Mouse (Mus musculus) CD4-positive, CD25-positive, alpha-beta regulatory T cell, adult 4 months (primary cell): ENCODE data around the gene Clec16a. TPM values are rescaled to one million over a fixed set of nuclear protein-coding genes. Genes with fewer than 3 reads are reported as not detected.
A peak's percentile ranks its signal among the peaks of the same experiment; 100 is the strongest.

Source experiments
- ATAC-seq: one replicate; pipeline ENCODE4 v1.8.0; 2017
- polyA plus RNA-seq, 2 experiments: library from polyadenylated mRNA; unstranded; fragments of 100-300 nt; shearing (Covaris generic); gene quantifications; one replicate each; pipeline ENCODE4 v1.2.1; 2017

Clec16a gene
- polyA plus RNA-seq, 2 experiments from 2014 or later = 8.4 to 8.7 TPM

DNA sequence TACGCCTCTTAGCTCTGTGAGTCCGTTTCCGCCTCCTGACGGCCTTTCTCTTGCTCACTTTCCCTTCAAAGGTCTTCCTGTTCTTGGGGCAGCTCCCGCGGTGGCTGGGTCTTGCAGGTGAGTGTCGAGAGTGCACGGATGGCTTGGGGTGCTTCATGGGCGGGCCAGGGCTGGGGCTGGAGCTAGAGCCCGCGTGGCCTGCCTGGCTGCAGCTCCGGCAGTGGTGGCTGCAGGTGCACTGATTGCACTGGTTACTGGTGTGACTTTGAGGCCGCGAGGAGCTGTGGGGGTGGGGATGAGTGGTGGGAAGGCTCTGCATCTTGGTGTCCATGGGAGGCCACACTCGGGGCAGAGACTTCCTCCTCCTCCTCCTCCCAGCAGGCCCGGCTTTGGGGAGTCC lies 243.1 kb downstream of the Clec16a start, which contains the start of gene Tnp2:
Gene Tnp2, minus strand, starts transcription at position 390 of the 400 bp plus-strand sequence.
- ATAC-seq = peak; percentile 1

DNA sequence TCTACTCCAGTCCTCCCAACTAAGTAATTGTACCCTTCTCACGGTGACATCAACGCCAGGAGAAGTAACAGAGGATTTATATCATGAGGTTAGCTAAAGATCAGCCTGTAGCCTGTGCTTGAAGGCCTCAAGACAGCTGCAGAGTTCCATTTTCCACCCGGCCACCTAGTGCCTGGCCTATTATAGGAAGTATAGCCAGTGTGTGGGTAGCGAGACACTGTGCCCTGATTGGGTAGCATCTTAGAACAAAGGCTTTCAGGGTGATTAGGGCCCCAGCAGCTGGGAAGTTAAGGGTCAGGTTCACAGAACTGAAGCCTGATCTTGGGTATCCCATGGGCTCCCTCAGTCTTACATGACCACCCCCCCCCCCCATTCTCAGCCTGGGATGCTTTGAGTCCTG lies 243.7 kb downstream of the Clec16a start:
- ATAC-seq = no peak

DNA sequence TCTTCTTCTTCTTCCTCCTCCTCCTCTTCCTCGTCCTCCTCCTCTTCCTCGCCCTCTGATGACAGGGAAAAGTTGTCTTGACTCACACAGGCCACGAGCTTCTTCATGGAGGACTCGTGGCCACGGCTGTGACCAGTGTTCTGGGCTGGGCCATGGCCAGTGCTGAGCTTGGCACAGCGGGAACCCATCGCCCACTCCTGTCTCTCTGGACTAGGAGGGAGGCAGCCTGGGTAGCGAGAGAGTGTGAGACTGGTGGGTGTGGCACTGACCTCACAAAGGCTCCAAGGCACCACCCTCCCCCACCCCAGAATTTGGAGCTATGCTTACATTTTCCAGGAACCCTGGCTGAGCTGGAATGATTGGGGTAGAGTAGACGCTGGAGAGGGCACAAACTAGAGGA lies 245.6 kb downstream of the Clec16a start, which contains the start of gene Prm3:
Gene Prm3, minus strand, starts transcription at position 213 of the 400 bp plus-strand sequence.
- ATAC-seq = no peak

Other genes with a start within 250 kb of the Clec16a start
- gene Emp2, start 231.4 kb upstream of the Clec16a start, polyA plus RNA-seq = not detected
- not detected for gene Tekt5, start 149.8 kb upstream of the Clec16a start, polyA plus RNA-seq
- gene Nubp1, start 133.4 kb upstream of the Clec16a start, polyA plus RNA-seq = 10 to 100 TPM; 42.5 to 52.4 TPM
- 1 to 10 TPM; 1.4 to 1.7 TPM for gene Tvp23a, start 98.0 kb upstream of the Clec16a start, polyA plus RNA-seq
- gene Ciita, start 65.3 kb upstream of the Clec16a start, polyA plus RNA-seq = 1 to 10 TPM in 1 of 2 experiments, under 1 TPM in 1; 0.81 to 7.1 TPM
- gene Dexi, start 2.3 kb upstream of the Clec16a start, polyA plus RNA-seq = 1 to 10 TPM in 1 of 2 experiments, under 1 TPM in 1; 0.95 to 4.4 TPM
- 1 to 10 TPM; 2.5 to 3.9 TPM for gene Socs1, start 240.2 kb downstream of the Clec16a start, polyA plus RNA-seq
- 1 to 10 TPM; 2.4 to 3.7 TPM for gene Tnp2, start 243.3 kb downstream of the Clec16a start, polyA plus RNA-seq
- not detected for gene Prm3, start 245.6 kb downstream of the Clec16a start, polyA plus RNA-seq